Comparison of ENCODE assay signal across 8 mouse cellular contexts in genomic region chr7:141215880-141216733, GRCm38 (mm10). TPM values are rescaled to one million over a fixed set of nuclear protein-coding genes. Genes with fewer than 3 reads are reported as not detected.
DNase-seq lines count a peak whose midpoint lies in the region; ATAC-seq and TF ChIP-seq lines count a peak whose summit lies in the region.

No protein-coding gene starts in this region.

- 3% methylated on average over 42 of the region's 42 CpGs for WGBS in cerebellum, adult 2 months
- under 1% methylated on average over 42 of the region's 42 CpGs for WGBS in hindbrain, embryonic 12.5 days
- WGBS in limb, embryonic 15.5 days = under 1% methylated on average over 42 of the region's 42 CpGs
- WGBS in midbrain, embryonic 14.5 days = under 1% methylated on average over 42 of the region's 42 CpGs

- H3K9me3 ChIP-seq in CH12.LX (replicated peaks; ENCODE audit: low read length) = no peaks in the 10 kb centered on the region
- H3K9me3 ChIP-seq in hindbrain, embryonic 12.5 days (replicated peaks) = no peaks in the 10 kb centered on the region
- no peaks in the 10 kb centered on the region for H3K9me3 ChIP-seq in limb, embryonic 15.5 days
- no peaks in the 10 kb centered on the region for H3K9me3 ChIP-seq in midbrain, embryonic 14.5 days (ENCODE audit: control insufficient read depth, low read length)

- no peak for TF ChIP-seq RAD21 in CH12.LX (IDR thresholded peaks at IDR 0.05; ENCODE audit: low read depth, low read length)

- H3K9ac ChIP-seq in CH12.LX (ENCODE audit: insufficient read depth, low read depth) = peak overlapping the region; percentile 49
- peak overlapping the region; percentile 79 for H3K9ac ChIP-seq in hindbrain, embryonic 12.5 days
- H3K9ac ChIP-seq in limb, embryonic 15.5 days = peak overlapping the region; percentile 40
- peak overlapping the region; percentile 61 for H3K9ac ChIP-seq in midbrain, embryonic 14.5 days (replicated peaks; ENCODE audit: low read length)

- no peak for TF ChIP-seq CTCF in cerebellum, adult 2 months (IDR thresholded peaks at IDR 0.05; ENCODE audit: borderline replicate concordance, insufficient read depth, low read depth, low read length)
- TF ChIP-seq CTCF in CH12.LX (conservative IDR thresholded peaks at IDR 0.05 in 1 of 2, IDR thresholded peaks at IDR 0.05 in 1 of 2; ENCODE audit: low read depth in 2 of 2, low read length in 2 of 2) = no peak

- peak in 1 of 2 experiments; percentile 24 for DNase-seq in cerebellum, adult 2 months
- no peak for DNase-seq in cerebellum, adult 18-20 months
- peak; percentile 78 for DNase-seq in CH12.LX (ENCODE audit: extremely low read depth)
- peak; percentile 78 for DNase-seq in embryo, embryonic 11 days
- no peak for DNase-seq in midbrain, embryonic 14.5 days
- no peak for DNase-seq in layer of hippocampus, postnatal 36 days

- in situ Hi-C loops in CH12.LX (cut with MboI; ENCODE audit: low pct_ligation_motif_present, low pct_unique_long_range_greater_than_20kb, low sequenced_read_pairs) = no loop called here

- peak overlapping the region; percentile 67 for H3K4me3 ChIP-seq in cerebellum, adult 2 months (replicated peaks; ENCODE audit: insufficient read depth, low read depth, low read length)
- peak overlapping the region; percentile 50 to 74 (median 65) for H3K4me3 ChIP-seq in CH12.LX (replicated peaks in 1 of 3; ENCODE audit: low read depth in 2 of 3, low read length in 2 of 3, poor library complexity in 1 of 3)
- peak overlapping the region; percentile 76 for H3K4me3 ChIP-seq in hindbrain, embryonic 12.5 days
- peak overlapping the region; percentile 72 for H3K4me3 ChIP-seq in limb, embryonic 15.5 days
- H3K4me3 ChIP-seq in midbrain, embryonic 14.5 days (replicated peaks; ENCODE audit: low read depth, low read length) = peak overlapping the region; percentile 66

- dilution Hi-C loops in CH12.LX (cut with MboI; ENCODE audit: extremely low pct_ligation_motif_present, extremely low pct_unique_long_range_greater_than_20kb, low sequenced_read_pairs) = no loop called here

- H3K27me3 ChIP-seq in cerebellum, adult 2 months (ENCODE audit: control insufficient read depth, insufficient read depth, low read length) = no peaks in the 10 kb centered on the region
- H3K27me3 ChIP-seq in CH12.LX (replicated peaks) = peaks cover 28% of the 10 kb centered on the region
- H3K27me3 ChIP-seq in hindbrain, embryonic 12.5 days = no peaks in the 10 kb centered on the region
- H3K27me3 ChIP-seq in limb, embryonic 15.5 days = no peaks in the 10 kb centered on the region
- H3K27me3 ChIP-seq in midbrain, embryonic 14.5 days (ENCODE audit: control insufficient read depth, insufficient read depth, low read length) = no peaks in the 10 kb centered on the region

- H3K36me3 ChIP-seq in CH12.LX (replicated peaks in 1 of 2; ENCODE audit: control insufficient read depth in 1 of 2, insufficient read depth in 1 of 2, low read length in 1 of 2) = peaks cover 0 to 28% of the 10 kb centered on the region in 2 experiments
- peaks cover 21% of the 10 kb centered on the region for H3K36me3 ChIP-seq in hindbrain, embryonic 12.5 days
- peaks cover 12% of the 10 kb centered on the region; the same call in 1 of the 2 replicates for H3K36me3 ChIP-seq in limb, embryonic 15.5 days
- H3K36me3 ChIP-seq in midbrain, embryonic 14.5 days (ENCODE audit: control insufficient read depth, insufficient read depth, low read length) = 0 out of 2 replicates have a peak, but pooled peaks cover 5% of the 10 kb centered on the region

- H3K4me1 ChIP-seq in cerebellum, adult 2 months (ENCODE audit: control insufficient read depth, insufficient read depth, low read length) = no peaks in the 10 kb centered on the region
- H3K4me1 ChIP-seq in CH12.LX (ENCODE audit: control insufficient read depth in 1 of 2, insufficient read depth in 2 of 2) = peaks cover 11 to 38% of the 10 kb centered on the region in 2 experiments
- H3K4me1 ChIP-seq in hindbrain, embryonic 12.5 days = peaks cover 34% of the 10 kb centered on the region
- peaks cover 54% of the 10 kb centered on the region for H3K4me1 ChIP-seq in limb, embryonic 15.5 days
- H3K4me1 ChIP-seq in midbrain, embryonic 14.5 days (ENCODE audit: control insufficient read depth, insufficient read depth, low read length) = peaks cover 16% of the 10 kb centered on the region

- peak overlapping the region; percentile 53 for H3K4me2 ChIP-seq in CH12.LX (ENCODE audit: insufficient read depth, low read depth, poor library complexity, severe bottlenecking)
- peak overlapping the region; percentile 94 for H3K4me2 ChIP-seq in hindbrain, embryonic 12.5 days (replicated peaks)
- H3K4me2 ChIP-seq in limb, embryonic 15.5 days = peak overlapping the region; percentile 97
- H3K4me2 ChIP-seq in midbrain, embryonic 14.5 days (ENCODE audit: low read length) = peak overlapping the region; percentile 95

- ATAC-seq in hindbrain, embryonic 12.5 days (ENCODE audit: low FRiP score) = peak; percentile 70
- peak; percentile 53 for ATAC-seq in limb, embryonic 15.5 days (ENCODE audit: insufficient number of reproducible peaks, low FRiP score, low TSS enrichment, low read depth)
- ATAC-seq in midbrain, embryonic 14.5 days (ENCODE audit: low FRiP score, low TSS enrichment) = peak; percentile 62

- H3K27ac ChIP-seq in cerebellum, adult 2 months (ENCODE audit: insufficient read depth, low read length) = no peak overlapping the region
- H3K27ac ChIP-seq in CH12.LX (ENCODE audit: insufficient read depth, low read depth) = no peak overlapping the region; the same call in 1 of the 2 replicates
- H3K27ac ChIP-seq in hindbrain, embryonic 12.5 days = peak overlapping the region; percentile 96
- H3K27ac ChIP-seq in limb, embryonic 15.5 days = peak overlapping the region; percentile 83
- H3K27ac ChIP-seq in midbrain, embryonic 14.5 days (replicated peaks; ENCODE audit: low read depth, low read length) = peak overlapping the region; percentile 57; the same call in 1 of the 2 replicates

- TF ChIP-seq EP300 in CH12.LX (IDR thresholded peaks at IDR 0.05; ENCODE audit: low read length) = no peak

- H3K79me2 ChIP-seq in CH12.LX (replicated peaks; ENCODE audit: control insufficient read depth, extremely low read depth, insufficient read depth, poor library complexity, severe bottlenecking) = no peaks in the 10 kb centered on the region

- TF ChIP-seq POLR2A in cerebellum, adult 2 months (IDR thresholded peaks at IDR 0.05; ENCODE audit: borderline replicate concordance, insufficient read depth, low read length) = no peak
- TF ChIP-seq POLR2A in CH12.LX (IDR thresholded peaks at IDR 0.05; ENCODE audit: low read depth, low read length) = peak; percentile 63; the same call in 1 of the 2 replicates

TF ChIP-seq in CH12.LX, 34 proteins besides CTCF, POLR2A, EP300 and RAD21 (continues in another document):
- TF ChIP-seq SIN3A (IDR thresholded peaks at IDR 0.05; ENCODE audit: low read length) = peak; percentile 66; the same call in 1 of the 2 replicates

RNA-seq across cellular contexts. Expression of gene Rassf7, which starts 0.4 kb away (rescaled TPM):
- polyA plus RNA-seq in cerebellum, adult 2 months (2012; rRNA removed) = 5.5 TPM in 2 replicates
- total RNA-seq in CH12.LX (2012; rRNA removed) (9.4 and 11.6 TPM in 2 replicates), CH12.LX (2014; rRNA removed) (6.7 and 8.1 TPM in 2 replicates)
- polyA plus RNA-seq in CH12.LX (2012; ENCODE audit: insufficient read length, low read depth) = 4.1 and 4.6 TPM in 2 replicates
- 34.7 and 35.6 TPM in 2 replicates for polyA plus RNA-seq in hindbrain, embryonic 12.5 days (2016; fragmentation: Nextera tagmentation; extraction: Ambion mirVana)
- 56.1 and 58.6 TPM in 2 replicates for polyA plus RNA-seq in limb, embryonic 15.5 days (2015; fragmentation: Nextera tagmentation; extraction: Ambion mirVana)
- polyA plus RNA-seq in midbrain, embryonic 14.5 days (2014; fragmentation: Nextera tagmentation; extraction: Ambion mirVana) = 25.9 and 27.2 TPM in 2 replicates
- under 1 TPM; 0.73 to 0.82 TPM for total RNA-seq in layer of hippocampus, postnatal 36 days (2021)

RNA-seq across cellular contexts. Expression of gene Lmntd2, which starts 2.2 kb away (rescaled TPM):
- 0.19 and 0.26 TPM in 2 replicates for polyA plus RNA-seq in cerebellum, adult 2 months (2012; rRNA removed)
- total RNA-seq in CH12.LX (2012; rRNA removed) (0.50 and 1.1 TPM in 2 replicates), CH12.LX (2014; rRNA removed) (0.55 and 0.97 TPM in 2 replicates)
- polyA plus RNA-seq in CH12.LX (2012; ENCODE audit: insufficient read length, low read depth) = 0.85 and 0.89 TPM in 2 replicates
- polyA plus RNA-seq in hindbrain, embryonic 12.5 days (2016; fragmentation: Nextera tagmentation; extraction: Ambion mirVana) = 3.3 and 3.9 TPM in 2 replicates
- 1.7 and 2.2 TPM in 2 replicates for polyA plus RNA-seq in limb, embryonic 15.5 days (2015; fragmentation: Nextera tagmentation; extraction: Ambion mirVana)
- polyA plus RNA-seq in midbrain, embryonic 14.5 days (2014; fragmentation: Nextera tagmentation; extraction: Ambion mirVana) = 0.88 and 1.1 TPM in 2 replicates
- not detected for total RNA-seq in layer of hippocampus, postnatal 36 days (2021)

RNA-seq across cellular contexts. Expression of gene Phrf1, which starts 12.5 kb away (rescaled TPM):
- polyA plus RNA-seq in cerebellum, adult 2 months (2012; rRNA removed) = 31.2 and 32.0 TPM in 2 replicates
- 51.7 and 52.5 TPM in 2 replicates for total RNA-seq in CH12.LX (2012; rRNA removed)
- total RNA-seq in CH12.LX (2014; rRNA removed) = 21.8 and 22.4 TPM in 2 replicates
- 59.2 and 67.0 TPM in 2 replicates for polyA plus RNA-seq in CH12.LX (2012; ENCODE audit: insufficient read length, low read depth)
- 95.5 and 99.3 TPM in 2 replicates for polyA plus RNA-seq in hindbrain, embryonic 12.5 days (2016; fragmentation: Nextera tagmentation; extraction: Ambion mirVana)
- 64.3 and 68.9 TPM in 2 replicates for polyA plus RNA-seq in limb, embryonic 15.5 days (2015; fragmentation: Nextera tagmentation; extraction: Ambion mirVana)
- polyA plus RNA-seq in midbrain, embryonic 14.5 days (2014; fragmentation: Nextera tagmentation; extraction: Ambion mirVana) = 60.1 and 77.5 TPM in 2 replicates
- total RNA-seq in layer of hippocampus, postnatal 36 days (2021) = 10 to 100 TPM; 79.9 to 86.9 TPM

RNA-seq across cellular contexts. Expression of gene Lrrc56, which starts 22.1 kb away (rescaled TPM):
- 5.6 and 6.3 TPM in 2 replicates for polyA plus RNA-seq in cerebellum, adult 2 months (2012; rRNA removed)
- 0.92 and 0.93 TPM in 2 replicates for total RNA-seq in CH12.LX (2012; rRNA removed)
- total RNA-seq in CH12.LX (2014; rRNA removed) = 0.46 and 0.89 TPM in 2 replicates
- 1.0 and 1.4 TPM in 2 replicates for polyA plus RNA-seq in CH12.LX (2012; ENCODE audit: insufficient read length, low read depth)
- 10.8 and 12.2 TPM in 2 replicates for polyA plus RNA-seq in hindbrain, embryonic 12.5 days (2016; fragmentation: Nextera tagmentation; extraction: Ambion mirVana)
- 8.0 and 9.0 TPM in 2 replicates for polyA plus RNA-seq in limb, embryonic 15.5 days (2015; fragmentation: Nextera tagmentation; extraction: Ambion mirVana)
- 9.0 and 9.8 TPM in 2 replicates for polyA plus RNA-seq in midbrain, embryonic 14.5 days (2014; fragmentation: Nextera tagmentation; extraction: Ambion mirVana)
- total RNA-seq in layer of hippocampus, postnatal 36 days (2021) = 1 to 10 TPM; 4.5 to 5.9 TPM

RNA-seq across cellular contexts. Expression of gene Hras, which starts 22.3 kb away (rescaled TPM):
- polyA plus RNA-seq in cerebellum, adult 2 months (2012; rRNA removed) = 169 and 186 TPM in 2 replicates
- total RNA-seq in CH12.LX (2012; rRNA removed) (82.0 and 106 TPM in 2 replicates), CH12.LX (2014; rRNA removed) (43.6 and 48.9 TPM in 2 replicates)
- polyA plus RNA-seq in CH12.LX (2012; ENCODE audit: insufficient read length, low read depth) = 71.3 and 86.3 TPM in 2 replicates
- 95.1 and 103 TPM in 2 replicates for polyA plus RNA-seq in hindbrain, embryonic 12.5 days (2016; fragmentation: Nextera tagmentation; extraction: Ambion mirVana)
- 164 and 165 TPM in 2 replicates for polyA plus RNA-seq in limb, embryonic 15.5 days (2015; fragmentation: Nextera tagmentation; extraction: Ambion mirVana)
- polyA plus RNA-seq in midbrain, embryonic 14.5 days (2014; fragmentation: Nextera tagmentation; extraction: Ambion mirVana) = 125 and 176 TPM in 2 replicates
- total RNA-seq in layer of hippocampus, postnatal 36 days (2021) = 100 to 1,000 TPM; 209 to 213 TPM

Comparison
In these comparisons a context has a peak if more than half of its experiments do, and no peak if none do; other contexts are left out.
1. DNase-seq: peak in CH12.LX (single experiment) and embryo, embryonic 11 days (single experiment); none in cerebellum, adult 18-20 months (0 of 2), midbrain, embryonic 14.5 days (single experiment) and layer of hippocampus, postnatal 36 days (0 of 2).
2. H3K27ac ChIP-seq: peak in hindbrain, embryonic 12.5 days (single experiment), limb, embryonic 15.5 days (single experiment) and midbrain, embryonic 14.5 days (single experiment); none in cerebellum, adult 2 months (single experiment) and CH12.LX (single experiment).
3. Peak in every context shown above with its lines, with median percentiles within 50 percentile points of each other: H3K4me3 ChIP-seq, H3K4me2 ChIP-seq, H3K9ac ChIP-seq and ATAC-seq.